Mouse (Mus musculus): ENCODE data around the gene Igf2bp2.

DNA sequence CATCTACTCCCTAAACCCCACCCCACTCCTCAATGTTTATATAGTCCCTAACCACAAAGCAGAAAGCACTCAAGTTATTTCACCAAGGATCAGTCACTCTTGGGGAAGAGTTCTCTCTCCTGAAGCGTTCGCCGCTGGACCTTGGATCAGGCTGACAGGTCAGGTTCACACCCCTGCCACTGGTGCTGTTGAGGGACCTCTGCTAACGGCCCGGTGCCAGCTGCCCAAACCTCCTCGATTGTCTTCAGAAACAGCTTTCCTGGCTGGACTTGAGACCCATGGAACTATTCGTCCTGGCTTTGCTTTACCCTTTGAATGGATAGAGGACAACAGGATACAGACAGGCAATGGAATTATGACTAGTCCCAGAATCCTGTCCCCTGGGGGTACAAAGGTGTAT is 33.6 kb downstream of the Igf2bp2 start:
- no peak for TF ChIP-seq GATA1 (IDR thresholded peaks at IDR 0.05; ENCODE audit: borderline replicate concordance, low read length)
- TF ChIP-seq FLI1 (IDR thresholded peaks at IDR 0.05; ENCODE audit: low read length): no peak
